Mouse (Mus musculus) C2C12 (cell line): ENCODE measurements around the gene Zfp345. TPM values are rescaled to one million over a fixed set of nuclear protein-coding genes. Genes with fewer than 3 reads are reported as not detected.

Experiments
- polyA plus RNA-seq: library from polyadenylated mRNA; unstranded; fragments of >200 nt; fragmentation: generic; extraction: Trizol; gene quantifications from one replicate; pipeline ENCODE4 v1.2.1, GENCODE M21; 2012; ENCODE audit warnings: missing spikeins

Gene Zfp345
- polyA plus RNA-seq, 1 experiment = 0.18 TPM

Other genes with a start within 250 kb of the Zfp345 start
- gene Gm21994, start 229.5 kb downstream of the Zfp345 start, polyA plus RNA-seq = 0.83 TPM
- 0.18 TPM for gene Gm14124, start 227.6 kb downstream of the Zfp345 start, polyA plus RNA-seq
- not detected for gene Gm10130, start 161.4 kb downstream of the Zfp345 start, polyA plus RNA-seq
- gene 3300002I08Rik, start 122.3 kb downstream of the Zfp345 start, polyA plus RNA-seq = 0.75 TPM
- gene Zfp442, start 33.6 kb downstream of the Zfp345 start, polyA plus RNA-seq = 0.47 TPM
- not detected for gene Cst7, start 85.3 kb upstream of the Zfp345 start, polyA plus RNA-seq
- 25.6 TPM for gene Apmap, start 123.5 kb upstream of the Zfp345 start, polyA plus RNA-seq
- gene Acss1, start 183.4 kb upstream of the Zfp345 start, polyA plus RNA-seq = not detected
- not detected for gene Vsx1, start 204.3 kb upstream of the Zfp345 start, polyA plus RNA-seq